Mouse (Mus musculus) frontal cortex, postnatal 36 days (tissue): Measurements from ENCODE around the gene Kmt2c.
"Not testable (repeated sequence)": the region's sequence is repeated elsewhere in the genome, so short reads cannot be mapped to it uniquely, and the experiment has no call there.

Experiments used
- DNase-seq, 2 experiments: peaks; one replicate each; pipeline ENCODE4 v3.0.0; 2022; ENCODE audit warnings: low spot score in 2 of 2

Gene Kmt2c

GRCm38 (mm10) chr5:25224377-25224776 is 274.2 kb downstream of the Kmt2c start:
- DNase-seq: not testable (repeated sequence)

- peak; percentile 90 to 93 for DNase-seq
Observed at GRCm38 (mm10) chr5:25222752-25223702, 275.6 kb downstream of the Kmt2c start, which contains the start of gene E130116L18Rik. Gene E130116L18Rik (minus strand): TSS chr5:25223153.
